23 mouse cellular contexts compared by ENCODE assay signal in the genomic region with DNA sequence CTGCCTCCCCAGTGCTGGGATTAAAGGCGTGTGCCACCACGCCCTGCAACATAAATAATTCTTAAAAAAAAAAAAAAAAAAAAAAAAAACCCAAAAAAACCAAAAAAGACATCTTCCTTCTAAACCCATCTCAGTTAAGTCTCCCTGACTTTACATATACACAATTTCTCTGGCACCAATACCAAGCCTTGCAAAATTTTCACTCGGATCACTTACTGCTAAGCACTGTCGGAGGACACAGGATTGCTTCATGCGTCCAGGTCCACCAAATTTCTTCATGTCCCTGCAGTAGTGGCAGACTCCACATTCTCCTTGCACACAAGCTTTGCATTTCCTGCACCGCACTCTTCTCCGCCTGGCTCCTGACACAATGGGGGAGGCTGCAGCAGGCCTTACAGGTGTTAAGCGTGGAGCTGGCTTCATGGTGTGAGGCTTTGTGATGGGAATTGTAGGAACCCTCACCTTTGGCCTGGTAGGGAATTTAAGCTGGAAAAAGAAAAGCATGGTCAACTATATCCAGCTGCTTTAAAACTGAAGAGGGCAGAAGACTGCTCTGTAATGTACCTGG. TPM values are rescaled to one million over a fixed set of nuclear protein-coding genes. Genes with fewer than 3 reads are reported as not detected.
DNase-seq lines count a peak whose midpoint lies in the region; ATAC-seq and TF ChIP-seq lines count a peak whose summit lies in the region.
"Had no signal": no experiment of that assay in that cellular context is flagged by ENCODE, and none has a peak within 500 bp of the region (broad histone marks: within the 10 kb centered on the region; RNA-seq: fewer than 3 reads in every experiment).

No protein-coding gene starts in this region.

- TF ChIP-seq EP300 in ES-Bruce4 (IDR thresholded peaks at IDR 0.05; ENCODE audit: insufficient read depth, low read depth, low read length): peak; percentile 79

- H3K4me2 ChIP-seq in liver, embryonic 12.5 days: no peak overlapping the region
- H3K4me2 ChIP-seq: heart, embryonic 13.5 days; hindbrain, embryonic 12.5 days; hindbrain, embryonic 15.5 days had no signal

- no peak for TF ChIP-seq CTCF in E14TG2a.4 (conservative IDR thresholded peaks at IDR 0.05; ENCODE audit: low read length)
- TF ChIP-seq CTCF in ES-Bruce4 (IDR thresholded peaks at IDR 0.05; ENCODE audit: low read depth, low read length): no peak

- WGBS in liver, embryonic 12.5 days (ENCODE audit: insufficient replicate concordance): 93% methylated on average over 8 of the region's 8 CpGs

- H3K9me3 ChIP-seq in E14TG2a.4 (ENCODE audit: low read length) (no peaks in the 10 kb centered on the region), ES-Bruce4 (replicated peaks; ENCODE audit: control insufficient read depth, insufficient read depth, low read length, poor library complexity, severe bottlenecking) (no peaks in the 10 kb centered on the region)
- no peaks in the 10 kb centered on the region for H3K9me3 ChIP-seq in liver, embryonic 12.5 days (replicated peaks)
- H3K9me3 ChIP-seq: heart, embryonic 10.5 days; heart, embryonic 13.5 days; hindbrain, embryonic 12.5 days; hindbrain, embryonic 15.5 days had no signal

- 0 out of 2 replicates have a peak overlapping the region, but pooled peaks have one; percentile 1 for H3K4me3 ChIP-seq in E14TG2a.4 (replicated peaks; ENCODE audit: low read length)
- no peak overlapping the region for H3K4me3 ChIP-seq in ES-Bruce4 (ENCODE audit: low read depth, low read length)
- H3K4me3 ChIP-seq in liver, embryonic 12.5 days: no peak overlapping the region
- H3K4me3 ChIP-seq: gastrocnemius, adult 2 months; heart, adult 2 months; heart, embryonic 10.5 days; heart, embryonic 13.5 days; hindbrain, embryonic 12.5 days; hindbrain, embryonic 15.5 days had no signal

- peaks cover 86% of the 10 kb centered on the region for H3K4me1 ChIP-seq in E14TG2a.4 (replicated peaks; ENCODE audit: low read depth, low read length)
- peaks cover 2% of the 10 kb centered on the region for H3K4me1 ChIP-seq in ES-Bruce4 (ENCODE audit: control insufficient read depth, insufficient read depth, low read length)
- H3K4me1 ChIP-seq in liver, embryonic 12.5 days: peaks cover 31% of the 10 kb centered on the region

- H3K27me3 ChIP-seq in E14TG2a.4 (ENCODE audit: insufficient read depth, low read length) (no peaks in the 10 kb centered on the region), ES-Bruce4 (ENCODE audit: control insufficient read depth, insufficient read depth, low read length, poor library complexity, severe bottlenecking) (no peaks in the 10 kb centered on the region)
- H3K27me3 ChIP-seq in liver, embryonic 12.5 days (replicated peaks): no peaks in the 10 kb centered on the region
- H3K27me3 ChIP-seq: heart, embryonic 13.5 days; hindbrain, embryonic 12.5 days; hindbrain, embryonic 15.5 days had no signal

- TF ChIP-seq POLR2A in ES-Bruce4 (IDR thresholded peaks at IDR 0.05; ENCODE audit: insufficient read depth, low read length): no peak

- H3K9ac ChIP-seq in ES-Bruce4 (ENCODE audit: low read depth, poor library complexity, severe bottlenecking): no peak overlapping the region
- H3K9ac ChIP-seq in liver, embryonic 12.5 days: no peak overlapping the region
- H3K9ac ChIP-seq: forebrain, postnatal 0 days; heart, embryonic 13.5 days; hindbrain, embryonic 12.5 days; hindbrain, embryonic 15.5 days had no signal

- H3K27ac ChIP-seq in ES-Bruce4 (ENCODE audit: insufficient read depth, low read length): peak overlapping the region; percentile 60
- H3K27ac ChIP-seq in liver, embryonic 12.5 days: no peak overlapping the region
- H3K27ac ChIP-seq: gastrocnemius, adult 2 months; heart, adult 2 months; heart, embryonic 10.5 days; heart, embryonic 13.5 days; hindbrain, embryonic 12.5 days; hindbrain, embryonic 15.5 days had no signal

- ATAC-seq in liver, embryonic 12.5 days: no peak
- ATAC-seq: CD4-positive, CD25-positive, alpha-beta regulatory T cell, adult 4 months; forebrain, embryonic 14.5 days; forebrain, postnatal 0 days; intestine, postnatal 0 days had no signal

- peaks cover 78% of the 10 kb centered on the region for H3K36me3 ChIP-seq in E14TG2a.4 (ENCODE audit: insufficient read depth, low read length)
- peaks cover 54% of the 10 kb centered on the region for H3K36me3 ChIP-seq in ES-Bruce4 (ENCODE audit: control insufficient read depth, insufficient read depth, low read length, poor library complexity, severe bottlenecking)
- peaks cover 79% of the 10 kb centered on the region for H3K36me3 ChIP-seq in liver, embryonic 12.5 days

- DNase-seq in R1 (ENCODE audit: low read depth, low spot score): peak; percentile 93
- peak; percentile 52 for DNase-seq in gonadal fat pad, adult 2 months (ENCODE audit: low read depth)
- DNase-seq in lung, postnatal 4 days: no peak
- DNase-seq: adrenal gland, adult 2 months; adrenal gland, postnatal 36 days; cerebellum, adult 18-20 months; cerebellum, adult 9-10 months; cerebellum, postnatal 14 days; forebrain, postnatal 0 days; gastrocnemius, adult 2 months; gastrocnemius, postnatal 14 days; heart, postnatal 14 days had no signal

RNA-seq across cellular contexts. Expression of a gene that starts 22.8 kb away (rescaled TPM):
- 40.2 and 46.4 TPM in 2 replicates for polyA plus RNA-seq in ES-Bruce4 (2011; ENCODE audit: insufficient read depth, insufficient read length, low read depth, missing spikeins)
- polyA plus RNA-seq in gonadal fat pad, adult 2 months (2012; rRNA removed): 74.0 and 79.1 TPM in 2 replicates
- polyA plus RNA-seq in liver, embryonic 12.5 days (2016; fragmentation: Nextera tagmentation; extraction: Ambion mirVana): 15.7 and 17.9 TPM in 2 replicates

RNA-seq across cellular contexts. Expression of a gene that starts 45.9 kb away (rescaled TPM):
- 4.9 and 6.5 TPM in 2 replicates for polyA plus RNA-seq in ES-Bruce4 (2011; ENCODE audit: insufficient read depth, insufficient read length, low read depth, missing spikeins)
- 12.6 and 13.7 TPM in 2 replicates for polyA plus RNA-seq in gonadal fat pad, adult 2 months (2012; rRNA removed)
- 0.99 and 1.4 TPM in 2 replicates for polyA plus RNA-seq in liver, embryonic 12.5 days (2016; fragmentation: Nextera tagmentation; extraction: Ambion mirVana)

RNA-seq across cellular contexts. Expression of a gene that starts 59.8 kb away (rescaled TPM):
- 8.5 and 9.2 TPM in 2 replicates for polyA plus RNA-seq in ES-Bruce4 (2011; ENCODE audit: insufficient read depth, insufficient read length, low read depth, missing spikeins)
- 87.3 and 91.4 TPM in 2 replicates for polyA plus RNA-seq in gonadal fat pad, adult 2 months (2012; rRNA removed)
- 2.2 and 2.6 TPM in 2 replicates for polyA plus RNA-seq in liver, embryonic 12.5 days (2016; fragmentation: Nextera tagmentation; extraction: Ambion mirVana)

Comparison
In these comparisons a context has a peak if more than half of its experiments do, and no peak if none do; other contexts are left out.
1. DNase-seq: peak in R1 (single experiment) and gonadal fat pad, adult 2 months (single experiment); none in lung, postnatal 4 days (0 of 2).